Mouse (Mus musculus): ENCODE data around the gene Elavl4. TPM values are rescaled to one million over a fixed set of nuclear protein-coding genes. Genes with fewer than 3 reads are reported as not detected.
A peak's percentile ranks its signal among the peaks of the same experiment; 100 is the strongest.

Elavl4 gene
- polyA plus RNA-seq, 1 experiment from 2014 or later = 357 TPM

GRCm38 (mm10) chr4:110234554-110234953 lies 117.2 kb downstream of the Elavl4 start:
- ATAC-seq (ENCODE audit: low FRiP score) (no peak), DNase-seq (ENCODE audit: low spot score) (no peak)
- no peaks in the 10 kb centered on the region for H3K27me3 ChIP-seq (ENCODE audit: control insufficient read depth, insufficient read depth, low read length)
- no peaks in the 10 kb centered on the region for H3K4me1 ChIP-seq (replicated peaks; ENCODE audit: control insufficient read depth, insufficient read depth, low read length)
- H3K4me2 ChIP-seq (replicated peaks) = no peak overlapping the region
- H3K27ac ChIP-seq = no peak overlapping the region
- 67% methylated on average over 1 of the region's 1 CpGs for WGBS
- peaks cover 72% of the 10 kb centered on the region for H3K36me3 ChIP-seq (replicated peaks; ENCODE audit: control insufficient read depth, insufficient read depth)
- H3K9me3 ChIP-seq (ENCODE audit: control insufficient read depth, low read length) = no peaks in the 10 kb centered on the region
- no peak overlapping the region for H3K4me3 ChIP-seq (replicated peaks; ENCODE audit: low read length)
- H3K9ac ChIP-seq = no peak overlapping the region

DNA sequence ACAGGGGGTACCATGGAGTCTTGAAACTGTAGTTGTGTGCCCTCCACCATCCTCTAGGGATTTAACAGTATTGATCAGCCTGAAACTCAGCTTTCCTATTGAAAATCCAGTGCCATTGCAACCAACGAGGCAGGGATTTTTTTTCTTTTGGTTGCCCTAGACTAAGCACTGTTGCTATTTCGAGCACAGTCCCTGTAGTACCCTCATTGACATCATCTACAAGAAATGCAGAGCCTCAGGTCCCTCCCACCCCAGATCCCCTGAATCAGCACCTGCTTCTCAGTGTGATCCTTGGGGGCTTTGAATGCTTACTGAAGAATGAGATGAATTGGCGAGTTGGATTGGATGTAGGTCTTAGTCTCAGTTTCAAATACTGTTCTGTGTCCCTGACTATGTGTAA lies 119.4 kb downstream of the Elavl4 start:
- H3K4me3 ChIP-seq (replicated peaks; ENCODE audit: low read length) = no peak overlapping the region
- no peak overlapping the region for H3K4me2 ChIP-seq (replicated peaks)
- no peaks in the 10 kb centered on the region for H3K27me3 ChIP-seq (ENCODE audit: control insufficient read depth, insufficient read depth, low read length)
- no peak overlapping the region for H3K9ac ChIP-seq
- DNase-seq (ENCODE audit: low spot score) = no peak
- H3K4me1 ChIP-seq (replicated peaks; ENCODE audit: control insufficient read depth, insufficient read depth, low read length) = no peaks in the 10 kb centered on the region
- no peak overlapping the region for H3K27ac ChIP-seq
- 79% methylated on average over 3 of the region's 3 CpGs for WGBS
- H3K36me3 ChIP-seq (replicated peaks; ENCODE audit: control insufficient read depth, insufficient read depth) = peaks cover 52% of the 10 kb centered on the region
- ATAC-seq (ENCODE audit: low FRiP score) = no peak
- H3K9me3 ChIP-seq (ENCODE audit: control insufficient read depth, low read length) = no peaks in the 10 kb centered on the region

DNA sequence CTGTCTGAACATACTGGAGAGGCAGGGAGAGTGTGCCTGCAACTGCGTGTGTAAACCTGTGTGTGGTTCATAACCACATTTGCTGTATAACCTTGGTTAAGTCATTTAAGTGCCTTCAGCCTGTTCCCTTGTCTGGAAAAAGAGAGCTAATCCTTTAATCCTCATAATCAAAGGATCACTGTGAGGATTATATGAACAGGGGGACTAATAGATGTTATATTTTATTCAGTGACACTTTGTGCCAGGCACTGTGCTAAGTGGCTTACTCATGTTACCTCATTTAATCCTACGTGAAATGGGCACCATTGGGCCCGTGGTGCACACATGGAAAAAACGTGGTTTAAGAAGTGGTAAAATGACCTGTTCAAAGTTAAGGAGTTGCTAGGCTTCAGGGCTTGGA lies 119.9 kb downstream of the Elavl4 start:
- H3K9me3 ChIP-seq (ENCODE audit: control insufficient read depth, low read length) = no peaks in the 10 kb centered on the region
- H3K27ac ChIP-seq = no peak overlapping the region
- ATAC-seq (ENCODE audit: low FRiP score) (no peak), DNase-seq (ENCODE audit: low spot score) (no peak)
- no peak overlapping the region for H3K9ac ChIP-seq
- WGBS = 84% methylated on average over 4 of the region's 4 CpGs
- no peaks in the 10 kb centered on the region for H3K4me1 ChIP-seq (replicated peaks; ENCODE audit: control insufficient read depth, insufficient read depth, low read length)
- no peak overlapping the region for H3K4me3 ChIP-seq (replicated peaks; ENCODE audit: low read length)
- no peak overlapping the region for H3K4me2 ChIP-seq (replicated peaks)
- peaks cover 55% of the 10 kb centered on the region for H3K36me3 ChIP-seq (replicated peaks; ENCODE audit: control insufficient read depth, insufficient read depth)
- no peaks in the 10 kb centered on the region for H3K27me3 ChIP-seq (ENCODE audit: control insufficient read depth, insufficient read depth, low read length)

DNA sequence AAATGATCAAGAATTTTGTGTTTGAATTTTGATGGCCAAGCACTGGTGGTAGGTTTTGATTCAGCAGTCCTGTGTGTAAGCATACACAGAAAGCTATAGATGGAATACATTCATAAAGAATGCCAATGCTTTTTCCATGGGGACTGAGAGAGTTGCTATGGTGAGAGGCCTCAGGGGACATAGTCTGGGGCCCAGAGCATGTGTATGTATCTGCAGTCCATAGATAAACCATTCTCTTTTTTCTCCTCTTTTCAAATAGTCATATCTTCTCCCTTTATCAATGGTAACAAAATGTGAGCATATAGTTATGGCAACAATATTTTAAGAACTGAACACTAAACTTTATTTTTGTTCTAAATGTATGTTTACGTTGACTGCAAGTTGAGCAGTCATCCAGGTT lies 122.1 kb downstream of the Elavl4 start:
- no peak for ATAC-seq (ENCODE audit: low FRiP score)
- H3K27ac ChIP-seq = no peak overlapping the region
- H3K9me3 ChIP-seq (ENCODE audit: control insufficient read depth, low read length) = no peaks in the 10 kb centered on the region
- no peak overlapping the region for H3K4me3 ChIP-seq (replicated peaks; ENCODE audit: low read length)
- H3K4me1 ChIP-seq (replicated peaks; ENCODE audit: control insufficient read depth, insufficient read depth, low read length) = 0 out of 2 replicates have a peak, but pooled peaks cover 8% of the 10 kb centered on the region
- DNase-seq (ENCODE audit: low spot score) = no peak
- no peak overlapping the region for H3K4me2 ChIP-seq (replicated peaks)
- H3K27me3 ChIP-seq (ENCODE audit: control insufficient read depth, insufficient read depth, low read length) = no peaks in the 10 kb centered on the region
- no peak overlapping the region for H3K9ac ChIP-seq
- peaks cover 38% of the 10 kb centered on the region for H3K36me3 ChIP-seq (replicated peaks; ENCODE audit: control insufficient read depth, insufficient read depth)
- WGBS = 100% methylated on average over 1 of the region's 1 CpGs

- no peak for ATAC-seq (ENCODE audit: low FRiP score)
- Histone ChIP-seq H3K27me3 (ENCODE audit: control insufficient read depth, insufficient read depth, low read length) (no peaks in the 10 kb centered on the region), H3K9me3 (ENCODE audit: control insufficient read depth, low read length) (no peaks in the 10 kb centered on the region), H3K4me1 (replicated peaks; ENCODE audit: control insufficient read depth, insufficient read depth, low read length) (0 out of 2 replicates have a peak, but pooled peaks cover 11% of the 10 kb centered on the region), H3K36me3 (replicated peaks; ENCODE audit: control insufficient read depth, insufficient read depth) (peaks cover 34% of the 10 kb centered on the region), H3K4me2 (replicated peaks) (no peak overlapping the region), H3K9ac (no peak overlapping the region), H3K4me3 (replicated peaks; ENCODE audit: low read length) (no peak overlapping the region), H3K27ac (no peak overlapping the region)
- no peak for DNase-seq (ENCODE audit: low spot score)
These were observed 122.5 kb downstream of the Elavl4 start for GRCm38 (mm10) chr4:110229238-110229637.

- H3K27ac ChIP-seq = peak overlapping the region; percentile 9; the same call in 1 of the 2 replicates
- H3K36me3 ChIP-seq (replicated peaks; ENCODE audit: control insufficient read depth, insufficient read depth) = peaks cover 32% of the 10 kb centered on the region
- ATAC-seq (ENCODE audit: low FRiP score) (no peak), DNase-seq (ENCODE audit: low spot score) (no peak)
- no peak overlapping the region for H3K9ac ChIP-seq
- H3K27me3 ChIP-seq (ENCODE audit: control insufficient read depth, insufficient read depth, low read length) = no peaks in the 10 kb centered on the region
- H3K9me3 ChIP-seq (ENCODE audit: control insufficient read depth, low read length) = no peaks in the 10 kb centered on the region
- H3K4me2 ChIP-seq (replicated peaks) = no peak overlapping the region
- H3K4me3 ChIP-seq (replicated peaks; ENCODE audit: low read length) = no peak overlapping the region
- H3K4me1 ChIP-seq (replicated peaks; ENCODE audit: control insufficient read depth, insufficient read depth, low read length) = 0 out of 2 replicates have a peak, but pooled peaks cover 11% of the 10 kb centered on the region
- 53% methylated on average over 8 of the region's 8 CpGs for WGBS
These were observed 124.1 kb downstream of the Elavl4 start for GRCm38 (mm10) chr4:110227621-110228031.

DNA sequence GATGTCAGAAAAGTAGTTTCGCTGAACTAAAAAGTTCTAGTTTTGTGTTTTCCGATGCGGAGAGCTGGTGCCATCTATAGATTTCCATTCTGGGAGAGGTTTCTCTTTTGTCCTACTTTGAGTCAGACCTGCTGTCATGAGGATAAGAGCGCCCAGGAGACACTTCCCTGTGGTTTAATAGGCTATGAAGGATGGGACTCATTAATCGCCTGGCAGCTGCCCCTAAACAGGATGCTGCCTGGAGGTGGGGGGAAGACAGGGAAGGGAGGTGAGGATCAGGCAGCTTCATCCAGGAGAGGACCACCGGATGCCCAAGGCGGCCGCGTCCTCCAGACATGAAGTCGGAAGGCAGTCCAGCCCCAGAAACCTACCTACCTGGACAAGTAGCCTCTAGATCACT lies 126.2 kb downstream of the Elavl4 start:
- WGBS = 61% methylated on average over 10 of the region's 10 CpGs
- Histone ChIP-seq H3K4me2 (replicated peaks) (no peak overlapping the region), H3K27ac (no peak overlapping the region), H3K9ac (no peak overlapping the region), H3K36me3 (replicated peaks; ENCODE audit: control insufficient read depth, insufficient read depth) (peaks cover 18% of the 10 kb centered on the region), H3K4me1 (replicated peaks; ENCODE audit: control insufficient read depth, insufficient read depth, low read length) (0 out of 2 replicates have a peak, but pooled peaks cover 11% of the 10 kb centered on the region), H3K27me3 (ENCODE audit: control insufficient read depth, insufficient read depth, low read length) (no peaks in the 10 kb centered on the region), H3K9me3 (ENCODE audit: control insufficient read depth, low read length) (no peaks in the 10 kb centered on the region), H3K4me3 (replicated peaks; ENCODE audit: low read length) (no peak overlapping the region)
- ATAC-seq (ENCODE audit: low FRiP score) = no peak
- DNase-seq (ENCODE audit: low spot score) = no peak

GRCm38 (mm10) chr4:110218819-110219218 lies 132.9 kb downstream of the Elavl4 start:
- Histone ChIP-seq H3K36me3 (replicated peaks; ENCODE audit: control insufficient read depth, insufficient read depth) (peaks cover 52% of the 10 kb centered on the region), H3K9me3 (ENCODE audit: control insufficient read depth, low read length) (no peaks in the 10 kb centered on the region), H3K4me3 (replicated peaks; ENCODE audit: low read length) (no peak overlapping the region), H3K4me2 (replicated peaks) (no peak overlapping the region), H3K9ac (no peak overlapping the region), H3K27ac (no peak overlapping the region), H3K4me1 (replicated peaks; ENCODE audit: control insufficient read depth, insufficient read depth, low read length) (peaks cover 12% of the 10 kb centered on the region), H3K27me3 (ENCODE audit: control insufficient read depth, insufficient read depth, low read length) (no peaks in the 10 kb centered on the region)
- 90% methylated on average over 5 of the region's 5 CpGs for WGBS
- DNase-seq (ENCODE audit: low spot score) = no peak
- no peak for ATAC-seq (ENCODE audit: low FRiP score)

- Histone ChIP-seq H3K4me3 (replicated peaks; ENCODE audit: low read length) (no peak overlapping the region), H3K9me3 (ENCODE audit: control insufficient read depth, low read length) (no peaks in the 10 kb centered on the region), H3K36me3 (replicated peaks; ENCODE audit: control insufficient read depth, insufficient read depth) (peaks cover 47% of the 10 kb centered on the region), H3K9ac (no peak overlapping the region), H3K27ac (no peak overlapping the region), H3K4me2 (replicated peaks) (no peak overlapping the region), H3K4me1 (replicated peaks; ENCODE audit: control insufficient read depth, insufficient read depth, low read length) (peaks cover 18% of the 10 kb centered on the region), H3K27me3 (ENCODE audit: control insufficient read depth, insufficient read depth, low read length) (no peaks in the 10 kb centered on the region)
- ATAC-seq (ENCODE audit: low FRiP score) = no peak
- no peak for DNase-seq (ENCODE audit: low spot score)
- 63% methylated on average over 3 of the region's 3 CpGs for WGBS
These were observed 134.2 kb downstream of the Elavl4 start for GRCm38 (mm10) chr4:110217553-110217952.

DNA sequence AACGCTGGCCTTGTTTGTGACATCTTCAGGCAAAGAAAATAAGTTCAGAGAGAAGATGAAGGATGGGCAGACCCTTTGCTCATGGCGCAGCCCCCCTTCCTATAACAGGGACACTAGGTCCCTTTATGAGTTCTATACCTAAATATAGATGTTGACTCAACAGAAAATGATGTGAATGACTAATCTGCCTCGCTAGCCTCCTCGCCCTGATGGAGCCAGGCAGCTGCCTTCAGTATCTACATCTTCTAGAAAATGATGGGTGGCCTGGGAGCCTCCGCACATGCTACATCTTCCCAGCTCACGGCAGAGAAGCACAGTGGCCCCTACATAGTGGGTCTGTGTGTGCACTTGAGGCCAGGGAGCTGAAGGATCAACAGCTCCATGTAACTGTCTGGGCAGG lies 137.2 kb downstream of the Elavl4 start:
- H3K9me3 ChIP-seq (ENCODE audit: control insufficient read depth, low read length) = no peaks in the 10 kb centered on the region
- no peak overlapping the region for H3K4me3 ChIP-seq (replicated peaks; ENCODE audit: low read length)
- ATAC-seq (ENCODE audit: low FRiP score) (no peak), DNase-seq (ENCODE audit: low spot score) (no peak)
- peak overlapping the region; percentile 36; the same call in 1 of the 2 replicates for H3K27ac ChIP-seq
- H3K36me3 ChIP-seq (replicated peaks; ENCODE audit: control insufficient read depth, insufficient read depth) = peaks cover 74% of the 10 kb centered on the region
- H3K4me2 ChIP-seq (replicated peaks) = no peak overlapping the region
- 88% methylated on average over 6 of the region's 6 CpGs for WGBS
- H3K9ac ChIP-seq = no peak overlapping the region
- no peaks in the 10 kb centered on the region for H3K27me3 ChIP-seq (ENCODE audit: control insufficient read depth, insufficient read depth, low read length)
- peaks cover 29% of the 10 kb centered on the region for H3K4me1 ChIP-seq (replicated peaks; ENCODE audit: control insufficient read depth, insufficient read depth, low read length)
